Mouse (Mus musculus) layer of hippocampus, postnatal 25 days (tissue): ENCODE measurements around the gene Tapbp. TPM values are rescaled to one million over a fixed set of nuclear protein-coding genes. Genes with fewer than 3 reads are reported as not detected.
A peak's percentile ranks its signal among the peaks of the same experiment; 100 is the strongest.
"Not testable (repeated sequence)": the region's sequence is repeated elsewhere in the genome, so short reads cannot be mapped to it uniquely, and the experiment has no call there.

Source experiments
- DNase-seq, 2 experiments: peaks; one replicate each; pipeline ENCODE4 v3.0.0; 2022; ENCODE audit warnings: mixed read lengths in 2 of 2, low spot score in 1 of 2; ENCODE audit errors: extremely low spot score in 1 of 2
- total RNA-seq, 2 experiments: library from RNA; stranded (reverse); gene quantifications; 2 replicates each; pipeline ENCODE4 v1.2.3; 2021

Tapbp gene
- total RNA-seq, 2 experiments from 2014 or later = 36.2 to 37.0 TPM

DNA sequence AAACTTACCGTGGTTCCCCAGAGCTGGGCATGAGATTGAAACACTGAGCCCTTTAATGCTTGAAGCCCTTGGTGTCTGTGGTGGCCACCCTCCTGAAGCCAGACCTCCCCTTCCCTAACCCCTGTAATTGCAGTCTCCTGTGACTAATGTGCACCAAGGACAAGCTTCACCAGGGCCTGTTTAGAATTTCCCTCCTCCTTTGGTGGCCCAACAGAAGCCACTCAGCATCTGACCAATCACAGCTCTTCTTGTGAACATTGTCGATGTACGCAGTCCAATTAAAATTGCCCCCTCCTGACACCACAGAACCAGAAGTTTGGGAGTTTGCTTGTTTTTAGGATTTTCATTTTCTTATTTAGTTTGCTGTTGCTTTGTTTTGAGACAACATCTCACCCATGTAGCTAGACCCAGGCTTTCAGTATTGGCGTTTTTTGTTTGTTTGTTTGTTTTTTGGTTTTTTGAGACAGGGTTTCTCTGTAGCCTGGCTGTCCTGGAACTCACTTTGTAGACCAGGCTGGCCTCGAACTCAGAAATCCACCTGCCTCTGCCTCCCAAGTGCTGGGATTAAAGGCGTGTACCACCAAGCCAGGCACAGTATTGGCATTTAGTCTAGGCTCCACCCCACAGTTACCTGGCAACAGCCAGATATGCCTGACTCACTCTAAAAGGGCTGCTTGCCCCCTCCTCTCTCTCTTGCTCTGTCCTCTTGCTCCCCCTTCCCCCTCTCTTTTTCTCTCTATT lies 11.6 kb upstream of the Tapbp start:
- DNase-seq = not testable (repeated sequence)

DNA sequence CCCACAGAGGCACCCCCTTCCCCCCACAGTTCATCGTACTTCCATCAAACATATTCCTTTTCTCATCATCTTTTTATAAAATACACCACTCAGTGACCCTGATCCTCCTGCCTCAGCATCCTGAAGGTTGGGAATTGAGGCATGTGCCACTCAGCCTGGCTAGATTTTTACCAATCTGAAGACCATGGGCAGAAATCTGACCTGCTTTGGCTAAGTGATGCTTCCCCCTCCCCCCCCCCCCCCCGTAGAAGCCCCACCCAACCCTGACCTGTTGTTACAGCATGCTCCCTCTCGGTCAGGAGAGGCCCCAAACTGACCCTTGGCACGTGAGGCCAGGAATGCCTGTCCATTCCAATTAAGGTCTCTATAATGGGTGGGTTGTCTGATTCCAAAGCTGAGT lies 10.9 kb upstream of the Tapbp start, which contains the start of gene Platr17:
TSS of gene Platr17 (plus strand) at position 301 of the 400 bp plus-strand sequence.
- DNase-seq = not testable (repeated sequence)

DNA sequence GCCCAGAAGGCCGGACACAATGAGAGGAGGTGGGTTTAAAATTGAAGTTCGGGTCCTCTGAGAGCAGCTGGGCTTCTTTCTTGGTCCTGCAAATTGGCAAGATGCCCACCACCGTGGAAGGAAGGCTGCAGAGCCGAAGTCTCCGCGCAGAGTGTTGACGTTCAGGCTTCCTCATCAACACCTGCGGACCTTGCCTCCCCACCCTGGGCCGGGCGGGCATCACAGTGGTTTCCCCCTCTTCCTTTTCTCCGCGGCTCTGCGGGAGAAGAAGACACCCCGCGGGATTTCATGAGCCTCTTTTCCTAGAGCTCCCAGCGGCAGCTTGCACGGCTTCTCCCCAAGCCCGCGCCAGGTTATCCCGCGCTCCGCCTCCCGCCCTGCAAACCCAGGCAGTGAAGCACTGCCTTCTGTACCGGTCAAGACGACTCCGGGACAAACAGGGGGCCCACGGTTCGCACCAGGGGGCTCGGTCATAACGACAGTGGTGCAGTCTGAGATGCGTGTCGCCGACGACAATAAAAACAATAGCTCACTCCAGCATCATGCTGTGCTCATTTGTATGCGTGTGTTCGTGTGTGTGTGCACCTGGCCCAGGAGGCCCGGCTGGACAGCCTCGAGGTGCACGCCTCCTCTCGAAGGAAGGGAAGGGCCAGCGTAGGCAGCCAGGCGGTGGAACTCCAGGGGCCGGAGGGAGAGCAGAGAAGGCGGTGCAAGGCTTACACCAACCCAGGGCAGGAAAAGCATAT lies 7.2 kb upstream of the Tapbp start:
- peak; percentile 36 to 48 for DNase-seq

DNA sequence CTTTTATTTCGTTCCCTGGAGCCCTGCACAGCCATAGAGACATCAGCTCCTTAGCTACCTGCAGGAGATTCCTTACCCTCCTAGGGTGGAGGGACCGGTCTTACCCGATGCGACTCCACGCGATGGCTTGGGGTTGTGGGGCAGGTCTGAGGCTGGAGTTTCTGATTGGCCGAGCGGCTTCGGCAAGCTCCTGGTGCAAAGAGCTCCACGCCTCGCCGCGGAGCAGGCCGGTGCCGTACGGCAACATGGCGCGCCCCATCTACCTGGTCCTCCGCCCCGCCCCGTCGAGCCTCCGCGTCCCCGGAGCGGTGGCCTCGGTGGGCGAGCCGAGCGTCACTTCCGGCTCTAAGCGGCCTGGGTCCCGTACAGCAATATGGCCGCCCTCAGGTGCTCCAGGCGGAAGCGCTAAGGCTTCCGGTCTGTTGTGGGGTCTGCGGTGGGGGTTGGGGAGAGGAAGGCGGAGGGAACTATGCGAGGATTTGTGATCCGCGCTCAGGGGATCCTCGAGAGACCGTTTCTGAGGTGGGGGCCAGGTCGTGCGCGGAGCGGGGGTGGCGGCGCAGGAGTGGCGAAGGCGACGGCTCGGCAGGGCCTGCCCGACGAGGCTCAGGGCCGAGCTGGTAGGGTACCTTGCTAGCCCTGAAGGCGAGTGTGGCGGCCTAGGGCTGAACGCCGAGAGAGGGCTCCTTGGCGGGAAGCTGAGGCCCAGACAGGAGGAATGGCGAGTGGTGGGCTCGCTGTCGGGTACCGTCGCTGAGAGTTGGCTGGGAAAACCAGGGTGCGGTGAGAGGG lies 6.4 kb upstream of the Tapbp start, which contains the start of gene Daxx:
TSS of gene Daxx (plus strand) at position 338 of the 792 bp plus-strand sequence.
- DNase-seq = peak; percentile 91 to 96

DNA sequence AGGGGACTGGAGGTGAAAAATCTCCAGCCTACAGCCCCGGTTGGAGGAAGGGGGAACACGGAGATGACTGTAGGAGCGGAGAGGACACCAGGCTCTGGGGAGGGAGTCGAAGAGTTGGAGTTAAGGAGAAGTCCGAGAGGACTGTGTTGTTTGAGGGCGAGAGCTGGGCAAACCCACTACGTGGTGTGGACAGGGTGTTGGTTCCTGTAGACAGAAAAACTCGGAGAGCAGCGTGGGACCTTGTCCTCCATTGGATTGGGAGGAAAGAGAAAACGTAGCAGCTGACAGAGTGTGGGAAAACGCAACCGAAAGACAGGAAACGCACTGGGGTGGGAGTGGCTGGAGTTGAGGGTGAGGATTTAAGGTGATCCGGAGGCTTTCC lies 5.8 kb upstream of the Tapbp start:
- DNase-seq = no peak

DNA sequence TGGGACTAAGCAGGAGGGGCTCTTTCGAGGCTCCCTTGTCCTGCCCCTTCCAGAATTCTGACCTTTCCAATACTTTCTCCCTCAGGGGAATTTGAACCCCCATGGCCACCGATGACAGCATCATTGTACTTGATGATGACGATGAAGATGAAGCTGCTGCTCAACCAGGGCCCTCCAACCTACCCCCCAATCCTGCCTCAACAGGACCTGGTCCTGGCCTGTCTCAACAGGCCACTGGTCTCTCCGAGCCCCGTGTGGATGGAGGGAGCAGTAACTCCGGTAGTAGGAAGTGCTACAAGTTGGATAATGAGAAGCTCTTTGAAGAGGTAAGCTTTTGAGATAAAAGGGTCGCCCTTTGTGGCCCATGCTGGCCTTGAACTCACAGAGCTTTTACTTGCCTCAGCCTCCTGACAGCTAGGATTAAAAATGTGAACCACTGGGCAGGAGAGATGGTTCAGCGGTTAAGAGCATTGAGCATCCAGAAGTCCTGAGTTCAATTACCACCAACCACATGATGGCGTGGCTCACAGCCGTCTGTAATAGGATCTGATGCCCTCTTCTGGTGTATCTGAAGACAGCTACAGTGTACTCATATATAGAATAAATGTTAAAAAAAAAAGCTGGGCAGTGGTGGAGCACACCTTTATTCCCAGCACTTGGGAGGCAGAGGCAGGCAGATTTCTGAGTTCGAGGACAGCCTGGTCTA lies 5.2 kb upstream of the Tapbp start:
- DNase-seq = no peak

DNA sequence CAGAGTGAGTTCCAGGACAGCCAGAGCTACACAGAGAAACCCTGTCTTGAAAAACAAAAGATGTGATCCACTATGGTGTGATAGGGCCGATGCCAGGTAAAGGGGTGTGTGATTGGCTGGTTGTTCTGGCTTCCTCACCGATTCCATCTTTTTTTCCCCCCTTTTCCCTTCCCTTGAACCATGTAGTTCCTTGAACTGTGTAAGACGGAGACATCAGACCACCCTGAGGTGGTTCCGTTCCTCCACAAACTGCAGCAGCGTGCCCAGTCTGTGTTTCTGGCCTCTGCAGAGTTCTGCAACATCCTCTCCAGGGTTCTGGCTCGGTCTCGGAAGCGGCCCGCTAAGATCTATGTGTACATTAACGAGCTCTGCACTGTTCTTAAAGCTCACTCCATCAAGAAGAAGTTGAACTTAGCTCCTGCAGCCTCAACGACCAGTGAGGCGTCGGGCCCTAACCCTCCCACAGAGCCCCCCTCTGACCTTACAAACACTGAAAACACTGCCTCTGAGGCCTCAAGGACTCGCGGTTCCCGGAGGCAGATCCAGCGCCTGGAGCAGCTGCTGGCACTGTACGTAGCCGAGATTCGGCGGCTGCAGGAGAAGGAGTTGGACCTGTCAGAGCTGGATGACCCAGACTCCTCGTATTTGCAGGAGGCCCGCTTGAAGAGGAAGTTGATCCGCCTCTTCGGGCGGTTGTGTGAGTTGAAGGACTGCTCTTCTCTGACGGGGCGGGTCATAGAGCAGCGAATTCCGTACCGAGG lies 4.5 kb upstream of the Tapbp start:
- DNase-seq = no peak

DNA sequence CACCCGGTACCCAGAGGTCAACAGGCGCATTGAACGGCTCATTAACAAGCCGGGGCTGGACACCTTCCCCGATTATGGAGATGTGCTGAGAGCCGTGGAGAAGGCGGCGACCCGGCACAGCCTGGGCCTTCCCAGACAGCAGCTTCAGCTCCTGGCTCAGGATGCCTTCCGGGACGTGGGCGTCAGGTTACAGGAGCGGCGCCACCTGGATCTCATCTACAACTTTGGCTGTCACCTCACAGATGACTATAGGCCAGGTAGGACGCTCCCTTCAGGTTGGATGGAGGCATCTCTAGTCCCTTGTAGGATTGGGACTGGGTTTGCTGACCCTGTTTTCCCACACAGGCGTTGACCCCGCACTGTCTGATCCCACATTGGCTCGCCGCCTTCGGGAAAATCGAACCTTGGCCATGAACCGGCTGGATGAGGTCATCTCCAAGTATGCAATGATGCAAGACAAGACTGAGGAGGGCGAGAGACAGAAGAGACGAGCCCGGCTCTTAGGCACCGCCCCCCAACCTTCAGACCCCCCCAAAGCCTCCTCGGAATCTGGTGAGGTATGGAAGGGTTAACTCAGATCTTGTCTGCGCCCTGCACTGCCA lies 3.8 kb upstream of the Tapbp start:
- no peak for DNase-seq

DNA sequence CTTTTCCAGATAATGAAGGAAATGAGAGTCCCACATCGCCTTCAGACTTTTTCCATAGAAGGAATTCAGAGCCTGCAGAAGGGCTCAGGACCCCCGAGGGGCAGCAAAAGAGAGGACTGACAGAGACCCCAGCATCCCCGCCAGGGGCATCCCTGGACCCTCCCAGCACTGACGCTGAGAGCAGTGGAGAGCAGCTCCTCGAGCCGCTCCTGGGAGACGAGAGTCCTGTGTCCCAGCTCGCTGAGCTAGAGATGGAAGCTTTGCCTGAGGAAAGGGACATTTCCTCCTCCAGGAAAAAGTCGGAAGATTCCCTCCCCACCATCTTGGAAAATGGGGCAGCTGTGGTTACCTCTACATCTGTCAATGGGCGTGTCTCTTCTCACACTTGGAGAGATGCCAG lies 2.4 kb upstream of the Tapbp start:
- no peak for DNase-seq

DNA sequence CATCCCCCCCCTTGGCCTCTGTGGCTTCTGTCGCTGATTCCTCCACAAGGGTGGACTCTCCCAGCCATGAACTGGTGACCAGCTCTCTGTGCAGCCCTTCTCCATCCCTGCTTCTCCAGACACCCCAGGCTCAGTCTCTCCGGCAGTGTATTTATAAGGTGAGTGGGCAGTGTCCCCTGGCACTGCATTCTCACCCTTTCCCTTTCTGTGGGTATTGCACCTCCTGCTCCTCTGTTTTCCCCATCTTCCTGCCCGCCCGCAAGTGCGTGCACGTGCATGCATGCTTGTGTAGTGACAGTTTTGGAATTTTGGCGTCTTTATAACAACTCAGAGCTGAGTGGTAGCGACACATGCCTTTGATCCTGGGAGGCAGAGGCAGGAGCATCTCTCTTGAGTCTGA lies 1.8 kb upstream of the Tapbp start:
- DNase-seq = no peak

DNA sequence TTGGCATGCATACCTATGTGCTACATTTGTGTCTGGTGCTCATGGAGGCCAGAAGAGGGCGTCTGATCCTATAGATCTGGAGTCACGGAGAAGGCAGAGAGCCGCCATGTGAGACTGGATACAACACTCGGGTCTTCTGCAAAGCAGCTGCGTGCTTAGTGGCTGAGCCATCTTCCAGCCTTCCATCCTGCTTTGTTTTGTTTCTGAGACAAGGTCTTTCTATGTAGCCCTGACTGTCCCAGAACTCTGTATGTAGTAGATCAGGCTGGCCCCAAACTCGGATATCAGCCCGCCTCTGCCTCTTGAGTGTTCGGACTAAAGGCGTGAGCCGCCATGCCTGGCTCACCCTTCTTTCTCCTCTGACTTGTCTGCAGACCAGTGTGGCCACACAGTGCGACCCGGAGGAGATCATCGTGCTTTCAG lies 719 bp upstream of the Tapbp start:
- no peak for DNase-seq

DNA sequence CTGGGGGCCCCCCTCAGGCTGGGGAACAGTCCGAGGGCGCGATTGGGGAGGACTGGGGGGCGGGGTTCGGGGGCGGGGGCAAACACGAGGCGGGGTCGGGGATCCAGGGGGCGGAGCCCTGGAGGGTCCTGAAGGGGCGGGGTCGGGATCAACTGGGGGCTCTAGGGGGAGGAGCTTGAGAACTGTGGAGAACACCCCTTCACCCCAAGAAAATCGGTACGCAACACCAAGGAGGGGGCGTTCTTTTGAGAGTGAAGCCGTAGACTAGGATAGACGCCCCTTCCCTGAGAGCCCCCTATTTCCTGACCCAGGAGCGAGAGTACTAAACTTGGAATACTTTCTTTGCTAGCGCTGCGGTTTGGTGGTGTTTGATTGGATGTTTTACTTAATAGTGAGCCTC lies 595 bp downstream of the Tapbp start:
- no peak for DNase-seq

DNA sequence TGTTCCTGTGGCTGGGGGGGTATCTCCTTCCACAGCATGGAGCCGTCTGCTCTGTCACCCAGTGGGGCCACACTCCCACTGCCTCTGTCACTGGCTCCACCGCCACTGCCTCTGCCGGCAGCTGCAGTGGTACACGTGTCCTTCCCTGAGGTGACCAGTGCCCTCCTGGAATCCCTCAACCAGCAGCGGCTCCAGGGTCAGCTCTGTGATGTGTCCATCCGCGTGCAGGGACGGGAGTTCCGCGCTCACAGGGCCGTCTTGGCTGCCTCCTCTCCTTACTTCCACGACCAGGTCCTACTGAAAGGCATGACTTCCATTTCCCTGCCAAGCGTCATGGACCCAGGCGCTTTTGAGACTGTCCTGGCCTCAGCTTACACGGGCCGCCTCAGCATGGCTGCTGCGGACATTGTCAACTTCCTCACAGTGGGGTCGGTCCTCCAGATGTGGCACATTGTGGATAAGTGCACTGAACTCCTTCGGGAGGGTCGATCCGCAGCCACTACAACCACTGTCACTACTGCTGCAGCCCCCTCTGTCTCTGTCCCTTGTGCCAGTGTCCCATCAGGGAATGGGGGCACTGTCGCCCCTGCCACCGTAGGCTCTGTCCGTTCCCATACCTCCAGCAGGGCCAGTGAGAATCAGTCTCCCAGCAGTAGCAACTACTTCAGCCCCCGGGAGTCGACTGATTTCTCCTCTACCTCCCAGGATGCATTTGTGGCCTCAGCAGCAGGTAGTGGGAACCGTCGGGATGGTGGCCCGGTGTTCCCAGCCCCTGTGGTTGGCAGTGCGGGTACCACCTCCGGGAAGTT lies 1.4 kb downstream of the Tapbp start:
- DNase-seq = no peak

DNA sequence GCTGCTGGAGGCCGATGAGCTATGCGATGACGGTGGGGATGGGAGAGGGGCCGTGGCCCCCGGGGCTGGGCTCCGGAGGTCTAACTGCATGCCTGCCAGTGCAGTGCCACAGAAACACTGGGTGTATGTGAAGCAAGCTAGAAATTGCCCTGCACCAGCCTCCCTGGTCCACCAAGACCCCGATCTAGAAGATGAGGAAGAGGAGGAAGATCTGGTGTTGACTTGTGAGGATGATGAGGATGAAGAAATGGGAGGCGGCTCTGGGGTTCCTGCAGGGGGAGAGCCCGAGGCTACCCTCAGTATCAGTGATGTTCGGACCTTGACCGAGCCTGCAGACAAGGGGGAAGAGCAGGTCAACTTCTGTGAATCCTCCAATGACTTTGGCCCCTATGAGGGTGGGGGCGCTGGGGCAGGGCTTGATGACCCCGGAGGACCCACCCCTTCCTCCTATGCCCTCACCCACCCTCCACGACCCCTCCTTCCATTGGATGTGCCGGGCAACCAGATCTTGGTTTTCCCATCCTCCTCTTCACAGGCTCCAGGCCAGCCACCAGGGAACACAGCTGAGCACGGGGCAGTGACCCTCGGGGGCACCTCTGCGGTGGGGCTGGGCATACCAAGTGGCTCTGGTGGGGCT lies 2.1 kb downstream of the Tapbp start:
- DNase-seq = no peak

DNA sequence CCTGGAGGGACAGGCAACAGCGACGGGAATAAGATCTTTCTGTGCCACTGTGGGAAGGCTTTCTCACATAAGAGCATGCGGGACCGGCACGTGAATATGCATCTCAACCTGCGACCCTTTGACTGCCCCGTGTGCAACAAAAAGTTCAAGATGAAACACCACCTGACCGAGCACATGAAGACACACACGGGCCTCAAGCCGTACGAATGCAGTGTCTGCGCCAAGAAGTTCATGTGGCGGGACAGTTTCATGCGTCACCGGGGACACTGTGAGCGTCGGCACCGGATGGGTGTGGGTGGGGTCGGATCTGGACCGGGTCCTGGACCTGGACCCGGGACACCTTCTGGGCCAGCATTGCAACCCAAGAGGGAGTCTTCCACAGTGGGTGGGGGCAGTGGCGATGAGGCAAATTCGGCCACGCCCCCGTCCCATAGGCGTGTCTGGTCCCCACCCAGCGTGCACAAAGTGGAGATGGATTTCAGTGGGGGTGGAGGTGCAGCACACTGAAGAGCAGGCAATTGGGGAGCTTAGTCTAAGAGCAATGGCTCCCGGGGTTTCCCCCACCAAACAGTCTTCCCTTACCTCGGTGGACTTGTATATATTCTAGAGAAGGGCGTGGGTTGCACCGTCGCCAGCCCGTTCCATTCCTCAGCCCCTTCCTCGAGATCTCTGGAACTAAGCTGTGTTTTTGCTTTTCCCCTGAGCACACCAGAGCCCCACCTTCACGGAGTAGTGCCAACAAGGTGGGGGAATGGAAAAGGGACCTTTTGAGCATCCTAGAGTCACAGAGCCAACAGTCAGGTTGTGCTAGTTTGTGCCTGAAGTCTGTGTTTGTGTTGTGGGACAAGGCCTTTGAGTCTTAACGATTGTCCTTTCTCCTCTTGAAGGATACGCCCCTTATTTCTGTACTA lies 2.8 kb downstream of the Tapbp start:
- no peak for DNase-seq

DNA sequence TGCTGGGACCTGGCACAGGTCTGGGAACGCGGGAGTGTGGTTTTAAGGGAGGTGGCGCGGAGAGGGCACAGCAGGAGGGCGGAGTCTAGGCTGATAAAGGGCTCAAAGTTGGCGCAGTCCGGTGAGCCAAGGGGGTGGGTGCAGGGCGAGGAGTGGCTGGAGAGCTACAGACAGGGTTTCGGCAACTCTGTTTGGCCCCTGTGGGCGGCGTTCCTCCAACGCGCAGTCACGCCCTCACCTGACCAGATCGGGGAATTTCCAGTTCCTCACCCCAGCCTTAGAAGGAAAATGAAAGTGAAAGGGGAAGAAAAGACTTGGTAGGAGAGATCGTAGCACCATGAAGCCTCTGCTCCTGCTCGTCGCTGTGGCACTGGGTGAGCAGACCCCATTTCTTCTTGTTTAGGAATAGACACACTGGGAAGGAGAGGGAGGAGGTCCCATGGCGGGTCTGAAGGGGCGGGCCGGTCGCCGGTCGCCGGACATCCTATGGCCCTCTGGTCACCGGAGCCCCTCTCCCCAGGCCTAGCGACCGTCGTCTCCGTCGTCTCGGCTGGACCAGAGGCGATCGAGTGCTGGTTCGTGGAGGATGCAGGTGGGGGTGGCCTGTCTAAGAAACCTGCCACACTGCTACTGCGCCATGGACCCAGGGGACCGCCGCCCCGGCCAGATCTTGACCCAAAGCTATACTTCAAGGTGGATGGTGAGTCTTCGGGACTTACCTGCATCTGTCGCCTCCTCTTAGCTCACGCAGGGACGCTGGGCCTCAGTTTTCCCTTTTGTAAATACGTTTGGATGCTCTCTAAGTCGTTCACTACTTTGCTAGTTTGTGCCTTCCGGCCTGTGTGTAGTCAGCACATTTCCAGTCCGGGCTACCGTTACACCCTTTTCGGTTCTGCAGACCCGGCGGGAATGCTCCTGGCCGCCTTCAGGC lies 3.9 kb downstream of the Tapbp start:
- DNase-seq = peak in 1 of 2 experiments; percentile 29
